Mouse (Mus musculus): ENCODE results near the gene Jak1. TPM values are rescaled to one million over a fixed set of nuclear protein-coding genes. Genes with fewer than 3 reads are reported as not detected.

Jak1 gene
- polyA plus RNA-seq, 1 experiment = 72.3 TPM

- Histone ChIP-seq H3K27ac (ENCODE audit: insufficient read depth, low read length) (no peak overlapping the region), H3K4me3 (ENCODE audit: insufficient read depth, low read length) (no peak overlapping the region), H3K4me1 (ENCODE audit: control insufficient read depth, insufficient read depth, low read length) (peaks cover 3% of the 10 kb centered on the region)
- no peak for TF ChIP-seq CTCF (IDR thresholded peaks at IDR 0.05; ENCODE audit: extremely low read depth, insufficient read depth, low read length)
- no peak for TF ChIP-seq POLR2A (IDR thresholded peaks at IDR 0.05; ENCODE audit: extremely low read depth, insufficient read depth, low read length)
Observed at GRCm38 (mm10) chr4:101244257-101245011, 20.6 kb downstream of the Jak1 start.

GRCm38 (mm10) chr4:101240875-101241173, 24.3 kb downstream of the Jak1 start:
- Histone ChIP-seq H3K27ac (ENCODE audit: insufficient read depth, low read length) (no peak overlapping the region), H3K4me1 (ENCODE audit: control insufficient read depth, insufficient read depth, low read length) (peaks cover 3% of the 10 kb centered on the region), H3K4me3 (ENCODE audit: insufficient read depth, low read length) (no peak overlapping the region)
- TF ChIP-seq CTCF (IDR thresholded peaks at IDR 0.05; ENCODE audit: extremely low read depth, insufficient read depth, low read length) (no peak), POLR2A (IDR thresholded peaks at IDR 0.05; ENCODE audit: extremely low read depth, insufficient read depth, low read length) (no peak)

- TF ChIP-seq POLR2A (IDR thresholded peaks at IDR 0.05; ENCODE audit: extremely low read depth, insufficient read depth, low read length) = no peak
- no peak for TF ChIP-seq CTCF (IDR thresholded peaks at IDR 0.05; ENCODE audit: extremely low read depth, insufficient read depth, low read length)
- Histone ChIP-seq H3K27ac (ENCODE audit: insufficient read depth, low read length) (no peak overlapping the region), H3K4me1 (ENCODE audit: control insufficient read depth, insufficient read depth, low read length) (peaks cover 3% of the 10 kb centered on the region)
Observed at GRCm38 (mm10) chr4:101240163-101240874, 24.8 kb downstream of the Jak1 start.

DNA sequence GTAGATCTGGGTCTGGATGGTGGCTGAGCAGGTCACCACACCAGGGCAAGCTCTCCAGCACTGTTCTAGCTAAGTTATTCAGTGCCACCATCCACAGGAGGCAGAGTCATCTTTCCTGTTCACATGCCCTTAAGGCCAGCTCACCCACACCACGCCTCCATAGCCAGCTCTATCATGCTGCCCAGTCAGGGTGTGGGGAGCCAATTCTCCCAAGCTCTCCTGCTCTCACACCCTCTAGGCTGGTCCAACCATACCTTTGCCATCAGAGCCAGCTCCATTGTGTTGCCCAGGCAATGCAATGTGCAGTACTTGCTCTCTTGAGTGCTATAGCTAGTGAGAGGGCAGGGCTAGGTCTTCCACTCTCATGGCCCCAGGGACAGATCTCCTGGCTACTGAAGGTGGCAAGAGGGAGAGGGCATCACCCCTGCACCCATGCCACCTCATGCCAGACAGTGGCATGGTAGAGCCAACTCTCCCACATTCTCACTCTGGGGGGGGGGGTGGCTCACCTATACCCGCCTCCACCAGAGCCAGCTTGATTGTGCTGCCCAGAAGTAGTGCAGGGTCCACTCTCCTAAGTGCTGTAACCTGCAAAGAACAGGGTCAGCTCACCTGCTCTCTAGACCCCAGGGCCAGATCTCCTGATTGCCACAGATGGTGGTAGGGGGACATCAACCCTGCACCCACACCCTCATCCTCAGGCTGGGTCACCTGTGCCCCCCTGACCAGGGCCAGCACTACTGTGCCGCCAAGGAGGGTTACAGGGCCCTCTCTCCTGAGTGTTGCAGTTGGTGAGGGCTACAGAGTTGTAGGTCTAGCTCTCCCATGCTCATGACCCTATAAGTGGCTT, 25.5 kb downstream of the Jak1 start:
- no peak for TF ChIP-seq CTCF (IDR thresholded peaks at IDR 0.05; ENCODE audit: extremely low read depth, insufficient read depth, low read length)
- no peak for TF ChIP-seq POLR2A (IDR thresholded peaks at IDR 0.05; ENCODE audit: extremely low read depth, insufficient read depth, low read length)
- H3K4me1 ChIP-seq (ENCODE audit: control insufficient read depth, insufficient read depth, low read length) = peaks cover 3% of the 10 kb centered on the region
- no peak overlapping the region for H3K4me3 ChIP-seq (ENCODE audit: insufficient read depth, low read length)
- no peak overlapping the region for H3K27ac ChIP-seq (ENCODE audit: insufficient read depth, low read length)

More at GRCm38 (mm10) chr4:101240163-101240874, 24.8 kb downstream of the Jak1 start:
- H3K4me3 ChIP-seq (ENCODE audit: insufficient read depth, low read length) = no peak overlapping the region

- TF ChIP-seq POLR2A (IDR thresholded peaks at IDR 0.05; ENCODE audit: extremely low read depth, insufficient read depth, low read length) = no peak
- no peak for TF ChIP-seq CTCF (IDR thresholded peaks at IDR 0.05; ENCODE audit: extremely low read depth, insufficient read depth, low read length)
- Histone ChIP-seq H3K27ac (ENCODE audit: insufficient read depth, low read length) (no peak overlapping the region), H3K4me3 (ENCODE audit: insufficient read depth, low read length) (no peak overlapping the region), H3K4me1 (ENCODE audit: control insufficient read depth, insufficient read depth, low read length) (peaks cover 5% of the 10 kb centered on the region)
Observed at GRCm38 (mm10) chr4:101238589-101238988, 26.5 kb downstream of the Jak1 start.

- H3K27ac ChIP-seq (ENCODE audit: insufficient read depth, low read length) = no peak overlapping the region
- no peak overlapping the region for H3K4me3 ChIP-seq (ENCODE audit: insufficient read depth, low read length)
- TF ChIP-seq CTCF (IDR thresholded peaks at IDR 0.05; ENCODE audit: extremely low read depth, insufficient read depth, low read length) (no peak), POLR2A (IDR thresholded peaks at IDR 0.05; ENCODE audit: extremely low read depth, insufficient read depth, low read length) (no peak)
- peaks cover 5% of the 10 kb centered on the region for H3K4me1 ChIP-seq (ENCODE audit: control insufficient read depth, insufficient read depth, low read length)
Observed at GRCm38 (mm10) chr4:101236797-101237196, 28.3 kb downstream of the Jak1 start.

DNA sequence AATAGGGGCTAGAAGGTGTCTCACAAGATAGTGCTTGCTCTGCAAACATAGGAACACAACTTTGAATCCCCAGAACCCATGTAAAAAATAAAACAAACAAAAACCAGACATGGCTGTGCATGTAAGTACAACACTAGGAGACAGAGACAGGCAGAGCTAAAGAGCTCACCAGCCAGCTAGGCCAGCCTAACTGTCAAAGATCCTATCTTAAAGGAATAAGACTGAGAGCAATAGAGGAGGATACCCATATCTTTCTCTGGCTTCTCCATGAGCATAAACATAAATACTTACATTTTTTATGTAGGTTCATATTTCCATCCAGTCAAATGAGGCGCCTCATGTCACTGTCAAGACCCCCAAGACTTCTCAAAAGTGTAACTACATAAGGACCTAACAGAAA, 29.1 kb downstream of the Jak1 start:
- TF ChIP-seq POLR2A (IDR thresholded peaks at IDR 0.05; ENCODE audit: extremely low read depth, insufficient read depth, low read length) (no peak), CTCF (IDR thresholded peaks at IDR 0.05; ENCODE audit: extremely low read depth, insufficient read depth, low read length) (no peak)
- no peak overlapping the region for H3K4me3 ChIP-seq (ENCODE audit: insufficient read depth, low read length)
- no peak overlapping the region for H3K27ac ChIP-seq (ENCODE audit: insufficient read depth, low read length)
- H3K4me1 ChIP-seq (ENCODE audit: control insufficient read depth, insufficient read depth, low read length) = peaks cover 5% of the 10 kb centered on the region

DNA sequence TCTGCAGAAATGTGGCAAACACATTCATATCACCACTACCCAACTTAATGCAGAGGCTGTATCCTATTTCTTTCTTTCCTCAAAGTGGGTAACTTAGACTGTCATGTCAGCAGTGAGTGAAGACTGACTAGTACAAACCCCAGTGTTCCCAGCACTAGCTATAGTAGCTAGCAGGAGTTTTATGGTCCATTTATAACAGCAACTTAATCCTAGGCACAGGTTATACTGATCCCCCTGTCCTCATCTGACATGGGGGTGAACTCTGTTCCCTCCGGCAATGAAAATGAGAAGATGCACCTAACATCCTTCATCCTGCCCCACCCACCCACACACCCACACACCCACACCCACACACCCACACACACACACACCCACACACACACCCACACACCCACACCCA, 30.3 kb downstream of the Jak1 start:
- Histone ChIP-seq H3K27ac (ENCODE audit: insufficient read depth, low read length) (no peak overlapping the region), H3K4me1 (ENCODE audit: control insufficient read depth, insufficient read depth, low read length) (peaks cover 5% of the 10 kb centered on the region), H3K4me3 (ENCODE audit: insufficient read depth, low read length) (no peak overlapping the region)
- no peak for TF ChIP-seq POLR2A (IDR thresholded peaks at IDR 0.05; ENCODE audit: extremely low read depth, insufficient read depth, low read length)
- TF ChIP-seq CTCF (IDR thresholded peaks at IDR 0.05; ENCODE audit: extremely low read depth, insufficient read depth, low read length) = no peak

DNA sequence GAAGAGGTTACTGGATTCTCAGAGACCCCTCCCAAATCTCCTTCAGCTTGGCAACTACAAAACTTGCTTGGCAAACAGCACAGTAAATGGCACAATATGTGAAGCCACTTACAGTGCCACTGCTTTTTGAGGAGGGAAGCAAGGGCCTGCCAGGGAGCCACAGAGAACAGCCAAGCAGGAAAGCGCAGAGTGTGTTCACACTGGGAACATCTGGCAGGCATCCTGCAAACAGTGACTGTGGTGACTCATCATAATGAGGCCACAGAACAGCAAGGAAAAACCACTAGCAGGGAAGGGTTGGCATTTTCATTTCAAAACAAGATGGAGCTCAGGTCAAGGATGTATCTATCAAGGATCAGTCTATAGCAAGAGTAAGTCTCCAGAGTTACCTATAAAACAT, 30.8 kb downstream of the Jak1 start:
- no peak overlapping the region for H3K4me3 ChIP-seq (ENCODE audit: insufficient read depth, low read length)
- peaks cover 5% of the 10 kb centered on the region for H3K4me1 ChIP-seq (ENCODE audit: control insufficient read depth, insufficient read depth, low read length)
- no peak for TF ChIP-seq CTCF (IDR thresholded peaks at IDR 0.05; ENCODE audit: extremely low read depth, insufficient read depth, low read length)
- TF ChIP-seq POLR2A (IDR thresholded peaks at IDR 0.05; ENCODE audit: extremely low read depth, insufficient read depth, low read length) = no peak
- no peak overlapping the region for H3K27ac ChIP-seq (ENCODE audit: insufficient read depth, low read length)

Measured in cortical plate, adult 2 months (tissue).